Mouse (Mus musculus) adrenal gland, postnatal 10 days (tissue): Measurements from ENCODE around the gene Tstd1. TPM values are rescaled to one million over a fixed set of nuclear protein-coding genes. Genes with fewer than 3 reads are reported as not detected.

Experiments
- DNase-seq: peaks from one replicate; pipeline ENCODE4 v3.0.0; 2021; ENCODE audit warnings: mixed read lengths
- total RNA-seq, 2 experiments: library from RNA; stranded (reverse); gene quantifications; 2 replicates each; pipeline ENCODE4 v1.2.3; 2021

Tstd1 gene
- total RNA-seq, 2 experiments from 2014 or later = 16.6 to 36.1 TPM

GRCm38 (mm10) chr1:171419291-171419882, 715 bp downstream of the Tstd1 start:
- no peak for DNase-seq

DNA sequence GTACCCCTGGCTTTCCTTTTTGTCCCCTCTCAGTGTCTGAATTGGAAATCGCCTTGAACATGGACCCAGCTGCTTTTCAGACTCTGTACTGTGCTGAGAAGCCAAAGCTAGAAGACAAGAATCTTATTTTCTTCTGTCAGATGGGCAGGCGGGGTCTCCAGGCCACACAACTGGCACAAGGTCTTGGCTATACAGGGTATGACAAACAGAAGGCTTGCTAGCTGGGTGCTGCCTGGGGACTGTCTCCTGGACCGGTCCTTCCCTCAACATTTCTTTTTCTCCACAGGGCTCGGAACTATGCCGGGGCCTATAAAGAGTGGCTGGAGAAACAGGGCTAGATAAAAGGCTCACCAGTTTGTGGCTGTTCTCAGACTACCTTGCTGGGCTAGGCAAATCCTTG, 1.2 kb downstream of the Tstd1 start:
- DNase-seq = no peak

- no peak for DNase-seq
These were observed 3.9 kb downstream of the Tstd1 start for GRCm38 (mm10) chr1:171422504-171423095.

GRCm38 (mm10) chr1:171424638-171425037, 6.0 kb downstream of the Tstd1 start:
- no peak for DNase-seq

DNA sequence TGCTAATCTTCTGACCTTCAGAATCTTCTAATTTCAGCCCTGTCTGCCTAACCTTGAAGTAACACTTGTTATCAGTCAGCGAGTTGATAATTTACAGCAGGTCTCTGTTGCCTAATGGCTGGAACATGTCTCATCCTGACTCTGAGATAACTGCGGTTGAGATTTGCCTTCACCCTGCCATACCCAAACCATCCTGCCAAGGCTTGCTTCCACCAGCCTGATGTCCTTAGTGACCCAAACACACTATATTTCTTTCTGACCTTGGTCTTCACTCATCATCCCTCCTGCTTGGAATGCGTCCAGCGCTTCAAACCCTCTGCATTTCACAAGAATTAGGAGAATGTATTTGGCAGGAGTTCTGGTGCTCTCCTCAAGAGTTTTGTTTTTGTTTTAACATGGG, 6.5 kb downstream of the Tstd1 start:
- peak; percentile 81 for DNase-seq

DNA sequence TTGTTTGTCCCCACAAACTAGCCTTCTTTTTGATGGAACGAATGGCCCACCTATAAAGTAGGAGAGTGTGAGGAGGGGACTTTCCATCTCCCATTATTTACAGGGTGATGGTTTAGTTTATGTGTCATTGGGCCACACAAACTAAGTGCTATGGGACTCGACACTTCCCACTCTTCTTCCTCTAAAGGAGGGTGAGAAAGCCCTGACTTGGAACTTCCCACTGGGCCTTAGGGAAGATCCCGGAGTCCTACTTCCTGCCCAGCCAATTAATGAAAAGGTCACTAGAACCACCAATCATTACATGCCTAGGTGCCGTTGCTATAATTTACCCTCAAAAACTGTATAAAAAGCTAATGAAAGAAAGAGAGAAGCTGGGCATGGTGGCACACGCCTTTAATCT, 13.5 kb downstream of the Tstd1 start:
- no peak for DNase-seq

DNA sequence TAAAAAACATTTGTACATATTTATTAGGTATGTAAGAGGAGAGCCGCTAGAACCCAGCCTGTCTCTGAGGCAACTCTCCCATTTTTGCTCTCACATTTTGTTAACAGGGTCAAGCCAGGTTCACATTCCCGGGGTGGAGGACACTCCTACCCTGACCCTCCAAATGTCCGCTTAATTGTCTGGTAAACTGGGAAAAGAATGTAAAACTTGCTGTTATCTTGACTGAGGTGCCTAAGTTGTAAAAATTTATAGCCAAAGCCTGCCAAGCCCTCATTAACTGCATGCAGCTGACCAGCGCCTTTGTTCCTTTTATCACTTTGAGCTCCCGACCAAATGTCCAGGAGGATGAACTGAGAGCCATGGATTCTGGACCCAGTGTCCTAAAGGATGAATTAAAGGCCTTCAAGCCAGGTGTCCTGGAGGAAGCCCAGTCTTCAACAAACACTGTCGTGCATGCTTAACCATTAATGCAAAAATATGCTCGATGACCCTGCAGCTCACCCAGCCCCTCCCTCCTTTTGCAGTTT, 16.7 kb downstream of the Tstd1 start:
- DNase-seq = no peak

GRCm38 (mm10) chr1:171435974-171436373, 17.3 kb downstream of the Tstd1 start:
- no peak for DNase-seq

DNA sequence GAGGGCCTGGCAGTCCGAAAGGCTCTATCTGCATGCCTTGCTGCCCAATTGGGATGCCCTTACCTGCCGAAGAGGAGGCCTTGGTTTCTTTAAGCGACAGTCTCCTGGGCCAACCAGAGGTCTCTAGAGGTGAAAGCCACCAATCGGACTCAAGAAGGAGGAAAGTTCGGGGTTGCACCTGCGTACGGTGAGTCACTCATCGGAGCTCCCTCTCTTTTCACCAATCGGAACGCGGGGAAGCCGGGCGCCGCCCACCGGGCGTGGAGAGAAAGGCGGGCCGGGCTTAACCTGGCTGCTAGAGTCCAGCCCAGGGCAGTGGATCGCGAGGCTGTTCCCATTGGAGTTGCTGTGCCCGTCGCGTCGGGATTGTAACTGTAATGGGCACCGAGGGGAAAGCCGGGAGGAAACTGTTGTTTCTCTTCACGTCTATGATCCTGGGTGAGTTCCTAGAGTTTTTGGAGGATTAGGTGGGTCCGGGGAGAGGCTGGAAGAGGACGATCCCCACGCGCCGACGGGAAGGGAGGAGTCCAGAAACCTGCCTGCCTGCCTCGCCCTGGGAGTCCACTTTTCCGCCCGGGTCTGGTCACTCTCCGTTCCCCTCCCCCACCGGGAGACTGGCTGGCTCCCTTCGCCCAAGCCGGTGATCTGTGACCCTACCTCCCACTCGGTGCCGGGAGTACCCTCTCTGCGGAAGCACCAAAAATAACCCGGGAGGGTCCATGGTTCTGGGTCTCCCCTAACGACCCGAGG, 18.8 kb downstream of the Tstd1 start, which contains the start of gene F11r:
Gene F11r (plus strand): TSS at position 272 of the 750 bp plus-strand sequence.
- DNase-seq = peak; percentile 94

DNA sequence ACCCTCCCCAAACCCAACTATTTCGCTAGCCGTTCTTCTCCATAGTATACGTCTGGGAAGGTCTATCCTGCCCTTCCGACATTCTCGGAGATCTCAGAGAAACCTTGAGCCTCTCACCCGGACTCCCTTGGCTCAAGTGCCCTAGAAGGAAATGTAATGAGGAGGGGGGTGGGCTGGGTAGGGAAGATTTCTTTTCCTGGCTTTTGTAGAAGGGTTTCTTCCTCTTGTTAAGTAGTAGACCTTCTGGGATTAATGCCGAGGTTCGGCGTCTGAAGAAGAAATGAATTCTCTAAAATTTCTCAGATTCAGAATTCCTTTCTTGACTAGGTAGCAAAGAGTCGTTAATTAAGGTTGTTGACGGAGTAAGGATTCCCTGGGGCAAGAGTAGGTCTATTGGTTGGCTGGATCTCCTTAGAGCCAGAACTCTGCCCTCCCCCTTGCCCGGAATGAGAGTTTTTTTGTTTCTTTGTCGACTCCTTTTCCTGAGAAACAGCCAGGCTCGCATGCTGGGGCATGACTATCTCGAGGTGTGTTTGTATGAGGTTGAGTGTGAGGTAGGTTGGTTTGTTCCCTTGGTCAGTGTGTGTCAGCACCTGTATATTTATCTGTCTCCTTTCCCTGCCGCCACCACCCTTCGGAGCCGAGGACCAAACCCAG, 19.5 kb downstream of the Tstd1 start:
- DNase-seq = peak; percentile 46

GRCm38 (mm10) chr1:171439072-171439471, 20.4 kb downstream of the Tstd1 start:
- DNase-seq = no peak

GRCm38 (mm10) chr1:171440025-171440725, 21.5 kb downstream of the Tstd1 start:
- DNase-seq = peak; percentile 85

DNA sequence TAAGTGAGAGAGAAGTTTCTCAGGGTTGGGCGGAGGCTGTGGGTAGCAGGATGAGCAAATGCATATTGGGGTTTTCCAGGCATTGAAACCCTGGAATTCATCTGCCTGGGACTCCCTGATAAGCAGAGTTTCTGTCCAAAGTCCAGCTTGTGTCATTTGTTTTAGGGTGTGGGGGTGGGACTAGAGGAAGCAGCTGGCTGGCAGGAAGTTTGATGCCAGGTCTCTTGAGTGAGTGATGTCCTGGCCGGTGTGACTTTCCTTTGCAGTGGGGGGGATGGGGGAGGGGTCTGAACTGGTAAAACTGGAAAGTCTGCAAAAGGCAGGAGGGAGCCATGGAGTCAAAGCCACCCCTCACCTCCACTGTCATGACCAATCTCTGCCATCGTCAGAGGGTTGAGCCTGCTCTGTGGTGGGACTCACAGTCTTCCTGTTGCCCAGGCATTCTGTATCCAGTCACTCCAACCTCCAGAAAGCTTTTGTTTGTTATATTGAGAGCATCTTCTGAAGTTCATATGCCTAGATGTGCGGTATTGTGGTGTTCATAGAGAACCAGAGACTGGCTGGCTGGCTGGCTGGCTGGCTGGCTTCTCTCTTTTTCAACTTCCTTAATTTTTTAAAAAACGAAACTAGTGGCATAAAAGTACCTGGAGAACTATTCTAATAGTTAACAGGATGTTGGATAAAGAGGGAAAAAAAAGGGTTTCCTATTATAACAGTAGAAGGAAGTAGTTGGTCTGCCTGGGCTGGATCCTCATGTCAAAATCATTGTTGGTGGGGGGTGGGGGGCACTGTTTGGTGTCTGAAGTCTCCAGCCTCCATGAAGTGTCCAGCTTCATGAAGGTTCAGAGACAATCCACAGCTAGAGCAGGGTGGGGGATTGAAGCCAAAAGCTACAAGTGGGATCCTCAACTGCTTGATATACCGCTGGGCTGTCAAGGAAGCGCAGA, 23.1 kb downstream of the Tstd1 start:
- DNase-seq = peak; percentile 23

DNA sequence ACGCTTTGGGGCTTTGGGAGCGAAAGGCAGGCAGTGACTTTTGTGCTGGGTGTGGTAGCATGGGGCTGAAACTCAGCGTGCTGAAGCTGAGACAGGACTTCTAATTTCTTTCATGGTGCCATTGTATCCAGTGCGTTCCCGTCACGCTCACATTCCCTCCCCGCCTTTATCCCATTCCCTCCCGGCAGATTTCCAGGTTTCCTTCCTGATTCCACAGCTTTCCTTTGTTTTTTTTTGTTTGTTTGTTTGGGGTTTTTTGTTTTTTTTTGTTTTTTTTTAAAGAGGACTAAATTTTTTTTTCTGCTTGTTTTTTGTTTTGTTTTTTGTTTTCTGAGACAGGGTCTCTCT, 23.7 kb downstream of the Tstd1 start:
- DNase-seq = no peak

DNA sequence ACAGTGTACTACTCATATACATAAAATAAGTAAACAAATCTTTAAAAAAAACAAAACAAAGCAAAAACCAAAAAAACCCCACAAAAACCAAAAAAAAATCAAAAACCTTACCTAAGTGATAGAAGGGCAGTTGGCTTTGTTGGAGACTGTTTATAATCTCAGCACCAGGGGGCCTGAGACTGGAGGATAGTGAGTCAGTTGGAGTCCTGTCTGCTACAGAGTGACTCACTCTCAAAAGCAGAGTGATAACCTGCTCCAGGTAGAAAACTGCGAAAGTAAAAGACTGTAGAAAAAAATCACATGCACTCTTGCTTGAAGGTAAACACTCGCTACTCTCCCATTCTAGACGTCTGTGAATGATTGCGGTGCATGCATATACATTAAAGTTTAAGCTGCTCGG, 26.4 kb downstream of the Tstd1 start:
- no peak for DNase-seq

DNA sequence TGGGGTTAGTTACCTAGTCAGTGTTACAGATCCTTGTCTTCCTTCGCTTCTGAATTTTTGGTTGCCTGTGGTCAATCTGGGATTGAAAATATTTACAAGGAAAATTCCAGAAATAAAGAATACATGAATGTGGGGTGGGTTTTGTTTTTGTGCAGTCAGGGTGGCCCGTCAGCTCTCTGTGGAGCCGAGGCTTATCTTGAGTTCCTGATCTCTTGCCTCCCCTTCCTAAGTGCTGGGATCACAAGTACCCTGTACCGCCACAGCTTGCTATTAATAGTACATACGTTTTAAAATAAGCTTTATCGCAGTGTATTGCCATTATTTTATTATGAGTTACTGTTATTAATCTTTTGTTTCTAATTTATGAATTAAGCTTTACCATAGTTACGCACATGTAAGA, 28.2 kb downstream of the Tstd1 start:
- DNase-seq = no peak

DNA sequence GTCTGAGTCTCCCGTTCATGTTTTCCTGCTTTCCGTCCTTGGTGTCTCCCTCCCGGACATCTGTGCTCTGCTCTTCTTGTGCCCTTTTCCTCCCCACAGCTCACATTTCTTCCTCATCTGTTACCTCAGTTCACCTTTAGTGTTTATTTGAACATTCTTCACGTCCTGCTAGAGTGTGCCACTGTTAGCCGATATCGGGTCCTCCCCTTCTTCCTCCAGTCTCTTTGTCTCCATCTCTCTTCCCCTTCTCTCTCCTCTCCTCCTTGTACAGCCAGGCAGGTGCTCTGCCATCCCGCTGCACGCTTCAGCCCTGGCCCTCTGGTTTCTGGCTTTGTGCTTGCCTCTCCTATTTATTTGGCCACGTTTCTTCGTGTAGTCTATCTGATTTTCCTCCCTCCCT, 29.0 kb downstream of the Tstd1 start:
- DNase-seq = no peak

GRCm38 (mm10) chr1:171450062-171450461, 31.4 kb downstream of the Tstd1 start:
- DNase-seq = no peak

DNA sequence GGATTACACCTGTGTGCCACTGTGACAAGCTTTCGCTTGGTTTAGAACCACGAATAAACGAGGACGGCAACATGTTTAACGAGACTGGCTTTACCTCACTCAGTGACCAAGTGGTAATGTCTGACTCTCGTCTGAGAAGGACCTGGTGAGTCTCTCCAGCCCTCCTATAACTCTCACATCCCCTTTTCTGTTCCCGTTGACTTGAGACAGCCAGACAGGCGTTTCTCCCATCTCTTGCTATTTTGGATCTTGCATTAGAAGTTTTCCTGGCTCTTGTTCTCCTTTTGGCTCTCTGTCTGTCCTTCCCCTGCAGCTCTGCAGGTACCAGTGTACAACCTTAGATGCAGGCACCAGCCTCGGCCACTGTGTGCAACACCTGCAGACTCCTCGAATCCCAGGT, 32.3 kb downstream of the Tstd1 start:
- no peak for DNase-seq

GRCm38 (mm10) chr1:171452522-171452921, 33.9 kb downstream of the Tstd1 start:
- no peak for DNase-seq

DNA sequence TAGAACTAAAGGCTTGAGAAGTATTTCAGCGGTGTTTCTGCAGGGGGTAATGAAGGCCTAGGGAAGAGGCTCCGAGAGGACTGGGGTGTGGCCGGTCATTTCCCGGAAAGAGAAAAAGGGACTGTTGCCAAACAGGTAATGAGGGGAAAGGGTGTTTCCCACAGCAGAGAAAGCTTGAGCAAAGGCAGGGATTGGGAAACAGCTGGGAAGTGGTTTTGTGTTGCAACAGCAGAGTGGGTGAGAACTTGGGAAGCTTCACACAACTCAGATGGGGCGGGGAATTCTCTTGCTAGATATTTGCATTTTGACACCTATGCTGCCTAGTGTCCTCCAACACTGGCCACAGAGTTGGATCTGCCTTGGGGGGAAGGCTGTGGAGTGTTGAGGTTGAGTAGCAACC, 34.3 kb downstream of the Tstd1 start:
- DNase-seq = peak; percentile 55
